Mouse (Mus musculus): ENCODE data around the gene Tmem45a2. TPM values are rescaled to one million over a fixed set of nuclear protein-coding genes. Genes with fewer than 3 reads are reported as not detected.
A peak's percentile ranks its signal among the peaks of the same experiment; 100 is the strongest.

Gene Tmem45a2
- 0.09 and 0.37 TPM in 2 replicates for total RNA-seq (2012; rRNA removed)

- H3K4me1 ChIP-seq (ENCODE audit: control insufficient read depth in 2 of 2, insufficient read depth in 2 of 2, low read length in 2 of 2, poor library complexity in 1 of 2): no peaks in the 10 kb centered on the region
- in situ Hi-C loops (cut with MboI; ENCODE audit: low sequenced_read_pairs in 2 of 2, unreplicated experiment in 2 of 2): no loop called here
- TF ChIP-seq HCFC1 (IDR thresholded peaks at IDR 0.05; ENCODE audit: borderline replicate concordance, insufficient read depth, low read length): no peak
- no peak for TF ChIP-seq MAFK (IDR thresholded peaks at IDR 0.05; ENCODE audit: insufficient read depth, low read depth, low read length)
- no peak for TF ChIP-seq ZC3H11A (IDR thresholded peaks at IDR 0.05; ENCODE audit: borderline replicate concordance, low read depth, low read length)
- TF ChIP-seq CHD2 (IDR thresholded peaks at IDR 0.05; ENCODE audit: low read depth, low read length): no peak
- no peak for TF ChIP-seq ZNF384 (IDR thresholded peaks at IDR 0.05; ENCODE audit: low read depth, low read length)
Measured at GRCm38 (mm10) chr16:57071132-57071639, at the start of gene Tmem45a2. Gene Tmem45a2 (minus strand): TSS chr16:57071372.

GRCm38 (mm10) chr16:57117562-57117961 is 46.4 kb upstream of the Tmem45a2 start:
- no peaks in the 10 kb centered on the region for H3K9me3 ChIP-seq (ENCODE audit: control insufficient read depth, insufficient read depth, low read depth, low read length)
- H3K9ac ChIP-seq (ENCODE audit: insufficient read depth, low read depth, low read length, poor library complexity, severe bottlenecking): no peak overlapping the region
- TF ChIP-seq ZC3H11A (IDR thresholded peaks at IDR 0.05; ENCODE audit: borderline replicate concordance, low read depth, low read length) (no peak), HCFC1 (IDR thresholded peaks at IDR 0.05; ENCODE audit: borderline replicate concordance, insufficient read depth, low read length) (no peak), CHD2 (IDR thresholded peaks at IDR 0.05; ENCODE audit: low read depth, low read length) (no peak)
- H3K4me1 ChIP-seq (ENCODE audit: control insufficient read depth in 2 of 2, insufficient read depth in 2 of 2, low read length in 2 of 2, poor library complexity in 1 of 2): no peaks in the 10 kb centered on the region
- no peak overlapping the region for H3K4me3 ChIP-seq (ENCODE audit: insufficient read depth in 1 of 2, low read depth in 1 of 2, low read length in 2 of 2, poor library complexity in 1 of 2, severe bottlenecking in 1 of 2)
- no peak overlapping the region for H3K27ac ChIP-seq (ENCODE audit: insufficient read depth, low read depth, low read length, poor library complexity, severe bottlenecking)
- no peak for DNase-seq (ENCODE audit: low read depth, low spot score)
- in situ Hi-C loops (cut with MboI; ENCODE audit: low sequenced_read_pairs in 2 of 2, unreplicated experiment in 2 of 2): no loop called here
- H3K36me3 ChIP-seq (ENCODE audit: control insufficient read depth, insufficient read depth, low read length, poor library complexity, severe bottlenecking): no peaks in the 10 kb centered on the region

More at GRCm38 (mm10) chr16:57071132-57071639, at the start of gene Tmem45a2:
- Histone ChIP-seq H3K36me3 (ENCODE audit: control insufficient read depth, insufficient read depth, low read length, poor library complexity, severe bottlenecking) (no peaks in the 10 kb centered on the region), H3K27ac (ENCODE audit: insufficient read depth, low read depth, low read length, poor library complexity, severe bottlenecking) (no peak within 1 kb of the TSS), H3K9me3 (ENCODE audit: control insufficient read depth, insufficient read depth, low read depth, low read length) (no peaks in the 10 kb centered on the region), H3K4me3 (ENCODE audit: insufficient read depth in 1 of 2, low read depth in 1 of 2, low read length in 2 of 2, poor library complexity in 1 of 2, severe bottlenecking in 1 of 2) (no peak within 1 kb of the TSS), H3K9ac (ENCODE audit: insufficient read depth, low read depth, low read length, poor library complexity, severe bottlenecking) (no peak within 1 kb of the TSS)
- DNase-seq (ENCODE audit: low read depth, low spot score): no peak

GRCm38 (mm10) chr16:57116066-57116465 is 44.9 kb upstream of the Tmem45a2 start:
- no peak for DNase-seq (ENCODE audit: low read depth, low spot score)
- in situ Hi-C loops (cut with MboI; ENCODE audit: low sequenced_read_pairs in 2 of 2, unreplicated experiment in 2 of 2): no loop called here
- Histone ChIP-seq H3K9me3 (ENCODE audit: control insufficient read depth, insufficient read depth, low read depth, low read length) (no peaks in the 10 kb centered on the region), H3K27ac (ENCODE audit: insufficient read depth, low read depth, low read length, poor library complexity, severe bottlenecking) (no peak overlapping the region), H3K36me3 (ENCODE audit: control insufficient read depth, insufficient read depth, low read length, poor library complexity, severe bottlenecking) (no peaks in the 10 kb centered on the region), H3K4me1 (ENCODE audit: control insufficient read depth in 2 of 2, insufficient read depth in 2 of 2, low read length in 2 of 2, poor library complexity in 1 of 2) (no peaks in the 10 kb centered on the region), H3K4me3 (ENCODE audit: insufficient read depth in 1 of 2, low read depth in 1 of 2, low read length in 2 of 2, poor library complexity in 1 of 2, severe bottlenecking in 1 of 2) (no peak overlapping the region), H3K9ac (ENCODE audit: insufficient read depth, low read depth, low read length, poor library complexity, severe bottlenecking) (no peak overlapping the region)
- TF ChIP-seq ZNF384 (IDR thresholded peaks at IDR 0.05; ENCODE audit: low read depth, low read length): no peak
- TF ChIP-seq ZC3H11A (IDR thresholded peaks at IDR 0.05; ENCODE audit: borderline replicate concordance, low read depth, low read length): peak; percentile 73; the same call in 1 of the 2 replicates

GRCm38 (mm10) chr16:57106185-57106960 is 35.2 kb upstream of the Tmem45a2 start:
- no peaks in the 10 kb centered on the region for H3K36me3 ChIP-seq (ENCODE audit: control insufficient read depth, insufficient read depth, low read length, poor library complexity, severe bottlenecking)
- no peak overlapping the region for H3K9ac ChIP-seq (ENCODE audit: insufficient read depth, low read depth, low read length, poor library complexity, severe bottlenecking)
- in situ Hi-C loops (cut with MboI; ENCODE audit: low sequenced_read_pairs in 2 of 2, unreplicated experiment in 2 of 2): no loop called here
- no peak overlapping the region for H3K27ac ChIP-seq (ENCODE audit: insufficient read depth, low read depth, low read length, poor library complexity, severe bottlenecking)
- H3K4me3 ChIP-seq (ENCODE audit: insufficient read depth in 1 of 2, low read depth in 1 of 2, low read length in 2 of 2, poor library complexity in 1 of 2, severe bottlenecking in 1 of 2): no peak overlapping the region
- no peak for DNase-seq (ENCODE audit: low read depth, low spot score)
- no peaks in the 10 kb centered on the region for H3K9me3 ChIP-seq (ENCODE audit: control insufficient read depth, insufficient read depth, low read depth, low read length)
- no peak for TF ChIP-seq ZNF384 (IDR thresholded peaks at IDR 0.05; ENCODE audit: low read depth, low read length)
- TF ChIP-seq HCFC1 (IDR thresholded peaks at IDR 0.05; ENCODE audit: borderline replicate concordance, insufficient read depth, low read length): no peak
- no peak for TF ChIP-seq MAFK (IDR thresholded peaks at IDR 0.05; ENCODE audit: insufficient read depth, low read depth, low read length)
- no peak for TF ChIP-seq CHD2 (IDR thresholded peaks at IDR 0.05; ENCODE audit: low read depth, low read length)
- TF ChIP-seq ZC3H11A (IDR thresholded peaks at IDR 0.05; ENCODE audit: borderline replicate concordance, low read depth, low read length): no peak
- H3K4me1 ChIP-seq (ENCODE audit: control insufficient read depth in 2 of 2, insufficient read depth in 2 of 2, low read length in 2 of 2, poor library complexity in 1 of 2): no peaks in the 10 kb centered on the region
